Mouse (Mus musculus) heart, embryonic 11.5 days (tissue): Measurements from ENCODE around the gene Akap2. TPM values are rescaled to one million over a fixed set of nuclear protein-coding genes. Genes with fewer than 3 reads are reported as not detected.
A peak's percentile ranks its signal among the peaks of the same experiment; 100 is the strongest.

Source experiments
- ATAC-seq: fragments of 200-750 bp; cut with Nextera tagmentation; replicated peaks from 2 replicates; pipeline ENCODE4 v1.8.0; 2017; ENCODE audit warnings: moderate library complexity; ENCODE audit not compliant: insufficient number of reproducible peaks, low FRiP score, low TSS enrichment
- H3K27ac ChIP-seq: fragments of 300-500 bp; sonication (generic); 2 replicates; pipeline ENCODE4 v1.5.1; 2014; ENCODE audit warnings: mild to moderate bottlenecking, low read depth, low read length
- H3K27me3 ChIP-seq: fragments of 300-500 bp; sonication (generic); 2 replicates; pipeline ENCODE4 v1.6.1; 2014; ENCODE audit warnings: mild to moderate bottlenecking, low read length, mixed read lengths; ENCODE audit not compliant: control insufficient read depth, insufficient read depth
- H3K36me3 ChIP-seq: fragments of 300-500 bp; sonication (generic); 2 replicates; pipeline ENCODE4 v1.6.1; 2014; ENCODE audit warnings: mild to moderate bottlenecking, low read length, moderate library complexity, mixed read lengths; ENCODE audit not compliant: control insufficient read depth, insufficient read depth
- H3K4me1 ChIP-seq: fragments of 300-500 bp; sonication (generic); 2 replicates; pipeline ENCODE4 v1.6.1; 2014; ENCODE audit warnings: low read length; ENCODE audit not compliant: control insufficient read depth, insufficient read depth
- H3K4me2 ChIP-seq: fragments of 300-500 bp; sonication (generic); 2 replicates; pipeline ENCODE4 v1.6.1; 2014; ENCODE audit warnings: mild to moderate bottlenecking, moderate library complexity
- H3K4me3 ChIP-seq: fragments of 300-500 bp; sonication (generic); 2 replicates; pipeline ENCODE4 v1.5.1; 2014; ENCODE audit warnings: low read depth, low read length
- H3K9ac ChIP-seq: fragments of 300-500 bp; sonication (generic); 2 replicates; pipeline ENCODE4 v1.6.1; 2014; ENCODE audit warnings: mild to moderate bottlenecking, low read depth, low read length, moderate library complexity
- H3K9me3 ChIP-seq: fragments of 300-500 bp; sonication (generic); replicated peaks from 2 replicates; pipeline ENCODE4 v1.6.1; 2016; ENCODE audit warnings: low read length; ENCODE audit not compliant: control insufficient read depth
- WGBS: fragments of 180-500 bp; shearing (Covaris S2); extraction: QIAGEN DNeasy Blood & Tissue Kit; methylation state at CpG from one replicate; pipeline ENCODE4 v1.1.7; 2014; ENCODE audit not compliant: insufficient replicate concordance; 5-methylcytosine and 5-hydroxymethylcytosine counted together
- polyA plus RNA-seq: library from polyadenylated mRNA; unstranded; fragments of >200 nt; fragmentation: Nextera tagmentation; extraction: Ambion mirVana; gene quantifications from 2 replicates; pipeline ENCODE4 v1.2.1, GENCODE M21; 2014

The Akap2 gene
- 43.4 and 45.9 TPM in 2 replicates for polyA plus RNA-seq

- H3K9ac ChIP-seq: no peak within 1 kb of the TSS
- no peaks in the 10 kb centered on the region for H3K9me3 ChIP-seq
- H3K4me1 ChIP-seq: peaks cover 4% of the 10 kb centered on the region; the same call in 1 of the 2 replicates
- H3K27me3 ChIP-seq: no peaks in the 10 kb centered on the region
- no peak within 1 kb of the TSS for H3K4me2 ChIP-seq
- no peak for ATAC-seq
- 85% methylated on average over 9 of the region's 9 CpGs for WGBS
- no peak within 1 kb of the TSS for H3K4me3 ChIP-seq
- no peaks in the 10 kb centered on the region for H3K36me3 ChIP-seq
- H3K27ac ChIP-seq: no peak within 1 kb of the TSS
Observed at GRCm38 (mm10) chr4:57717354-57717753, at the start of gene Akap2. Gene Akap2, plus strand, starts transcription at chr4:57717657.

- peaks cover 61% of the 10 kb centered on the region for H3K4me1 ChIP-seq
- H3K9me3 ChIP-seq: no peaks in the 10 kb centered on the region
- ATAC-seq: peak; percentile 55
- 17% methylated on average over 7 of the region's 7 CpGs for whole genome bisulfite sequencing
- peak overlapping the region; percentile 36 for H3K4me2 ChIP-seq
- H3K9ac ChIP-seq: no peak overlapping the region
- peak overlapping the region; percentile 79 for H3K27ac ChIP-seq
- no peaks in the 10 kb centered on the region for H3K27me3 ChIP-seq
- H3K4me3 ChIP-seq: no peak overlapping the region
- H3K36me3 ChIP-seq: no peaks in the 10 kb centered on the region; the same call in 1 of the 2 replicates
Observed at GRCm38 (mm10) chr4:57670813-57671469, 46.5 kb upstream of the Akap2 start.

GRCm38 (mm10) chr4:57672541-57672940 lies 44.9 kb upstream of the Akap2 start:
- 76% methylated on average over 4 of the region's 4 CpGs for WGBS
- Histone ChIP-seq H3K4me3 (no peak overlapping the region), H3K4me1 (peaks cover 58% of the 10 kb centered on the region), H3K9ac (no peak overlapping the region), H3K27ac (no peak overlapping the region), H3K27me3 (no peaks in the 10 kb centered on the region), H3K9me3 (no peaks in the 10 kb centered on the region), H3K4me2 (no peak overlapping the region), H3K36me3 (no peaks in the 10 kb centered on the region)
- ATAC-seq: no peak

- peak overlapping the region; percentile 40; the same call in 1 of the 2 replicates for H3K4me2 ChIP-seq
- H3K4me1 ChIP-seq: peaks cover 58% of the 10 kb centered on the region
- H3K9ac ChIP-seq: peak overlapping the region; percentile 34; the same call in 1 of the 2 replicates
- WGBS: 17% methylated on average over 12 of the region's 12 CpGs
- no peaks in the 10 kb centered on the region for H3K27me3 ChIP-seq
- 0 out of 2 replicates have a peak overlapping the region, but pooled peaks have one; percentile 12 for H3K27ac ChIP-seq
- no peaks in the 10 kb centered on the region for H3K9me3 ChIP-seq
- H3K4me3 ChIP-seq: no peak overlapping the region
- no peak for ATAC-seq
- H3K36me3 ChIP-seq: no peaks in the 10 kb centered on the region
Observed at GRCm38 (mm10) chr4:57672996-57673906, 44.2 kb upstream of the Akap2 start.

- ATAC-seq: no peak
- H3K9ac ChIP-seq: no peak overlapping the region
- H3K4me3 ChIP-seq: no peak overlapping the region
- no peaks in the 10 kb centered on the region for H3K36me3 ChIP-seq
- peaks cover 60% of the 10 kb centered on the region for H3K4me1 ChIP-seq
- no peak overlapping the region for H3K4me2 ChIP-seq
- peak overlapping the region; percentile 72 for H3K27ac ChIP-seq
- H3K27me3 ChIP-seq: no peaks in the 10 kb centered on the region
- 68% methylated on average over 7 of the region's 7 CpGs for WGBS
- no peaks in the 10 kb centered on the region for H3K9me3 ChIP-seq
Observed at GRCm38 (mm10) chr4:57674351-57674750, 43.1 kb upstream of the Akap2 start.

GRCm38 (mm10) chr4:57675387-57675786 lies 42.1 kb upstream of the Akap2 start:
- no peak overlapping the region for H3K9ac ChIP-seq
- H3K4me3 ChIP-seq: no peak overlapping the region
- peak overlapping the region; percentile 43 for H3K4me2 ChIP-seq
- no peaks in the 10 kb centered on the region for H3K27me3 ChIP-seq
- peaks cover 51% of the 10 kb centered on the region for H3K4me1 ChIP-seq
- ATAC-seq: peak; percentile 31; the same call in 1 of the 2 replicates
- H3K9me3 ChIP-seq: no peaks in the 10 kb centered on the region
- 8% methylated on average over 13 of the region's 13 CpGs for WGBS
- no peaks in the 10 kb centered on the region for H3K36me3 ChIP-seq
- peak overlapping the region; percentile 72 for H3K27ac ChIP-seq

- no peak for ATAC-seq
- Histone ChIP-seq H3K27ac (no peak overlapping the region), H3K27me3 (no peaks in the 10 kb centered on the region), H3K4me2 (no peak overlapping the region), H3K9ac (no peak overlapping the region), H3K4me3 (no peak overlapping the region), H3K36me3 (no peaks in the 10 kb centered on the region), H3K4me1 (peaks cover 47% of the 10 kb centered on the region), H3K9me3 (no peaks in the 10 kb centered on the region)
- WGBS: 73% methylated on average over 12 of the region's 12 CpGs
Observed at GRCm38 (mm10) chr4:57677916-57678315, 39.5 kb upstream of the Akap2 start.

GRCm38 (mm10) chr4:57678991-57679457 lies 38.4 kb upstream of the Akap2 start:
- ATAC-seq: no peak
- Histone ChIP-seq H3K27ac (no peak overlapping the region), H3K4me2 (no peak overlapping the region), H3K4me1 (peaks cover 46% of the 10 kb centered on the region), H3K27me3 (no peaks in the 10 kb centered on the region), H3K36me3 (no peaks in the 10 kb centered on the region), H3K4me3 (no peak overlapping the region), H3K9ac (no peak overlapping the region), H3K9me3 (no peaks in the 10 kb centered on the region)
- WGBS: 69% methylated on average over 9 of the region's 9 CpGs
